Mouse (Mus musculus) liver, postnatal 0 days (tissue): ENCODE data around the gene Trappc3l.
"Not testable (repeated sequence)": the region's sequence is repeated elsewhere in the genome, so short reads cannot be mapped to it uniquely, and the experiment has no call there.

Experiments
- CTCF ChIP-seq: sonication (generic); IDR thresholded peaks from 2 replicates; pipeline ENCODE4 v1.5.1; 2016; ENCODE audit warnings: antibody characterized with exemption, low read depth
- EP300 ChIP-seq: IDR thresholded peaks from 2 replicates; pipeline ENCODE4 v1.6.1; 2016; ENCODE audit warnings: antibody characterized with exemption, low read depth, mild to moderate bottlenecking

- not testable (repeated sequence) for TF ChIP-seq CTCF, EP300
Observed at GRCm38 (mm10) chr10:33996686-33997085, 40.7 kb upstream of the Trappc3l start.
